Mouse (Mus musculus) forebrain, embryonic 11.5 days (tissue): ENCODE data around the gene Serac1. TPM values are rescaled to one million over a fixed set of nuclear protein-coding genes. Genes with fewer than 3 reads are reported as not detected.

ENCODE experiments used
- ATAC-seq: fragments of 200-750 bp; cut with Nextera tagmentation; replicated peaks from 2 replicates; pipeline ENCODE4 v1.8.0; 2017; ENCODE audit warnings: moderate TSS enrichment; ENCODE audit not compliant: low FRiP score
- DNase-seq: peaks from one replicate; pipeline ENCODE4 v3.0.0-alpha.2; 2017; ENCODE audit warnings: low spot score
- H3K27ac ChIP-seq: fragments of 300-500 bp; sonication (generic); 2 replicates; pipeline ENCODE4 v1.5.1; 2014; ENCODE audit warnings: low read depth, low read length
- H3K27me3 ChIP-seq: fragments of 300-500 bp; sonication (generic); 2 replicates; pipeline ENCODE4 v1.6.1; 2014; ENCODE audit warnings: mild to moderate bottlenecking, low read length, mixed read lengths; ENCODE audit not compliant: control insufficient read depth, insufficient read depth
- H3K36me3 ChIP-seq: fragments of 300-500 bp; sonication (generic); 2 replicates; pipeline ENCODE4 v1.6.1; 2014; ENCODE audit warnings: mild to moderate bottlenecking, low read length, moderate library complexity, mixed read lengths; ENCODE audit not compliant: control insufficient read depth, insufficient read depth
- H3K4me1 ChIP-seq: fragments of 300-500 bp; sonication (generic); replicated peaks from 2 replicates; pipeline ENCODE4 v1.6.1; 2014; ENCODE audit warnings: low read length, mixed read lengths; ENCODE audit not compliant: control insufficient read depth, insufficient read depth
- H3K4me2 ChIP-seq: fragments of 300-500 bp; sonication (generic); 2 replicates; pipeline ENCODE4 v1.6.1; 2014; ENCODE audit warnings: low read depth, mild to moderate bottlenecking, low read length, moderate library complexity, mixed read lengths; ENCODE audit not compliant: severe bottlenecking
- H3K4me3 ChIP-seq: fragments of 300-500 bp; sonication (generic); 2 replicates; pipeline ENCODE4 v1.5.1; 2014; ENCODE audit warnings: low read depth, low read length
- H3K9ac ChIP-seq: fragments of 300-500 bp; sonication (generic); 2 replicates; pipeline ENCODE4 v1.6.1; 2014; ENCODE audit warnings: low read length
- H3K9me3 ChIP-seq: fragments of 300-500 bp; sonication (generic); 2 replicates; pipeline ENCODE4 v1.6.1; 2016; ENCODE audit warnings: low read length, mixed read lengths; ENCODE audit not compliant: control insufficient read depth
- WGBS: fragments of 180-500 bp; shearing (Covaris S2); extraction: QIAGEN DNeasy Blood & Tissue Kit; methylation state at CpG from one replicate; pipeline ENCODE4 v1.1.7; 2014; 5-methylcytosine and 5-hydroxymethylcytosine counted together
- polyA plus RNA-seq: library from polyadenylated mRNA; unstranded; fragments of >200 nt; fragmentation: Nextera tagmentation; extraction: Ambion mirVana; gene quantifications from 2 replicates; pipeline ENCODE4 v1.2.1, GENCODE M21; 2014

Gene Serac1
- polyA plus RNA-seq, 1 experiment from 2014 or later = 10.0 TPM

DNA sequence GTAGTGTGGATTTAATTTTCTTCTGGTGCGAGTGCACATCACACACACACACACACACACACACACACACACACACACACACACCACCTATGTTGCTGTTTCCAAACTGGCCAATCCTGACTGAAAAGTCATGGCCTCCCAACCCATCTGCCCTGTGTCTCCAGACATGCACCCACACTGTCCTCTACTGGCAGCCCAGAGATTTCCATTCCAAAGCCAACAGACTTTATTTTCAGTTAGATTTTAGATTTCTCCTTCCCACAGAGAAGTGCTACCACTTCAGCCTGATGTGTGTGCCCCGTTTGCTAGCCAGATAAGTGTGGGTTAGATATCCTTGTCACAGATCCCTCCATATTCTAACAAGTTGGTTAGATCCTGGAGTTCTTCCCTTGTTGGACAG is 59.8 kb downstream of the Serac1 start:
- Histone ChIP-seq H3K4me2 (no peak overlapping the region), H3K27ac (no peak overlapping the region), H3K4me1 (no peaks in the 10 kb centered on the region), H3K4me3 (no peak overlapping the region), H3K27me3 (no peaks in the 10 kb centered on the region), H3K36me3 (no peaks in the 10 kb centered on the region), H3K9ac (no peak overlapping the region), H3K9me3 (no peaks in the 10 kb centered on the region)
- 76% methylated on average over 2 of the region's 2 CpGs for WGBS
- DNase-seq (no peak), ATAC-seq (no peak)

DNA sequence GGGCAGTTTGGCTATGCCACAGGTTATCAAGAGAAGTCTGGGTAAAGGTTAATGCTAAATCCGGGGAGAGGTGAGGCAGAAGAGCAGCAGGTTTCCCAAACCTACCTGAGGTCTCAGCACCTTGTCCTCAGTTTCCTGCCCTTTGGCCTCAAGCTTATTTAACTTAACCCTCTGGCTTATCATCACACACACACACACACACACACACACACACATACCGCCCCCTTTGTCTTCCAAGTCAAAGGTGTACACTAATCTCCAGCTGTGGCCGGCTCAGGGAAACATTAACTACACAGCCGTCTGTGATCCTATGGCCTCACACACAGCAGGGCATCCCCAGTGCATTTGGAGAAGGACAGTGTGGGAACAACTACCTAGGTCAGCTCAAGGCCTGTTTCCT is 61.2 kb downstream of the Serac1 start:
- H3K4me3 ChIP-seq = no peak overlapping the region
- ATAC-seq = no peak
- no peaks in the 10 kb centered on the region for H3K27me3 ChIP-seq
- DNase-seq = no peak
- H3K9ac ChIP-seq = no peak overlapping the region
- H3K36me3 ChIP-seq = no peaks in the 10 kb centered on the region
- no peaks in the 10 kb centered on the region for H3K9me3 ChIP-seq
- no peak overlapping the region for H3K27ac ChIP-seq
- no peak overlapping the region for H3K4me2 ChIP-seq
- H3K4me1 ChIP-seq = no peaks in the 10 kb centered on the region
- whole genome bisulfite sequencing = 67% methylated on average over 4 of the region's 4 CpGs

DNA sequence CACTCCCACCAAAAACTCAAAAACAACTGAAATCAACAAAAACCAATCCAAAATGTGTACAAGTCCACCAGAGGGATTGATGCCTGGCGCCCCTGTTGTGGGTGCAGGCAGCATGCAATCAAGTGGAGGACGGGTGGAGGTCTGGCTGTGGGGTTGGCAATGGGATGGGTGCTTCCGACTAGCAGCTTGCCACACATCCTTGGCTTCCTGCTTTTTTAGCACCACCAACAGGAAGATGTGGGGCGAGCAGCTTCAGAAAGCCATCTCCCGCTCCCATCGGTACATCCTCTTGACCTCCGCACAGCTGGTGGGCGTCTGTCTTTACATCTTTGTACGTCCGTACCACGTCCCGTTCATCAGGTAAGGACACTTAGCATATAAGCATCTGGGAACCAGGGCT is 62.3 kb downstream of the Serac1 start:
- WGBS = 65% methylated on average over 12 of the region's 12 CpGs

DNA sequence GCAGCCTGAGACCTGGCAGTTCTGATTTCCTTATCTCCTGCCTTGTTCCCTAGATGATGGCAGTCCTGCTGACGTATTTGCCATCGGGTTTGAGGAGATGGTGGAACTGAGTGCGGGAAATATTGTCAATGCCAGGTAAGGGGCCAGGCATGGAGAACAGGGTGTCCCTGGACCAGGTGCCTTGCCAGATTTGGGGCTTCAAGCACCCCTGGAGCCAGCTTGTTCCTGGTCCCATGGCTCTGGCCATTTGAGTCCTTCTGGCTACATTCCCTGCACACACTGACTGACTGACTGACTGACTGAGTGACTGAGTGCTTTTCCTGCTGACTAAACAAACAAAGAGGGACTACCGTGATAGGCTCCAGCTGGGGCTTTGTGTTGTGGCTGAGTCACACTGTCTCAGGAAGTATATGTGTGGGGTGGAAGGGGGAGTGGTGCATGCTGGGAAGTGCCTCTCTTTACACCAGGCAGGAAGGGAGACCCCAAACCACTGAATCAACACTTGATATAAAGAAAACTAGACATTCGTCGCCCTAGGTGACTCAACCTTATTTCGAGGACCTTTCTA is 63.2 kb downstream of the Serac1 start:
- no peaks in the 10 kb centered on the region for H3K27me3 ChIP-seq
- no peak overlapping the region for H3K9ac ChIP-seq

More for the DNA sequence above, 62.3 kb downstream of the Serac1 start:
- no peak overlapping the region for H3K4me3 ChIP-seq
- H3K4me1 ChIP-seq = no peaks in the 10 kb centered on the region
- DNase-seq (no peak), ATAC-seq (no peak)
- no peaks in the 10 kb centered on the region for H3K9me3 ChIP-seq
- H3K27me3 ChIP-seq = no peaks in the 10 kb centered on the region
- no peak overlapping the region for H3K4me2 ChIP-seq
- H3K9ac ChIP-seq = no peak overlapping the region
- no peaks in the 10 kb centered on the region for H3K36me3 ChIP-seq
- H3K27ac ChIP-seq = no peak overlapping the region

DNA sequence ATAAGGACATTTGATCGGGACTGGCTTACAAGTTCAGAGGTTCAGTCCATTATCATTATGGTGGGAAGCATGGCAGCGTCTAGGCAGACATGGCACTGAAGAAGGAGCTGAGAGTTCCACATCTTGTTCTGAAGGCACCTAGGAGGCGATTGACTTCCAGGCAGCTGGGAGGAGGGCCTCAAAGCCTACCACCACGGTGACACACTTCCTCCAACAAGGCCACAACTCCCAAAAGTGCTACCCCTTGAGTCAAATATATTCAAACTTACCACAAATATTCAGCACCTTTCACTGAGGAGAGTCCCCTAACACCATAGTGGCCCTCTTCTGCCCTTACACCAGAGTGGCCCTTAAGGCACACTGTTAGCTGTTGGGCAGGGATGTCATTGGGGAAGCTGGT is 64.6 kb downstream of the Serac1 start:
- no peak overlapping the region for H3K4me3 ChIP-seq
- H3K4me2 ChIP-seq = no peak overlapping the region
- DNase-seq = no peak
- no peak overlapping the region for H3K27ac ChIP-seq
- no peaks in the 10 kb centered on the region for H3K9me3 ChIP-seq
- no peak overlapping the region for H3K9ac ChIP-seq
- no peaks in the 10 kb centered on the region for H3K4me1 ChIP-seq
- ATAC-seq = no peak
- H3K27me3 ChIP-seq = no peaks in the 10 kb centered on the region
- no peaks in the 10 kb centered on the region for H3K36me3 ChIP-seq
- whole genome bisulfite sequencing = 83% methylated on average over 4 of the region's 4 CpGs

More for the DNA sequence above, 63.2 kb downstream of the Serac1 start:
- H3K9me3 ChIP-seq = no peaks in the 10 kb centered on the region
- H3K4me2 ChIP-seq = no peak overlapping the region
- 77% methylated on average over 7 of the region's 7 CpGs for WGBS
- H3K27ac ChIP-seq = no peak overlapping the region
- no peaks in the 10 kb centered on the region for H3K4me1 ChIP-seq
- no peak for DNase-seq
- no peaks in the 10 kb centered on the region for H3K36me3 ChIP-seq
- ATAC-seq = no peak
- no peak overlapping the region for H3K4me3 ChIP-seq

DNA sequence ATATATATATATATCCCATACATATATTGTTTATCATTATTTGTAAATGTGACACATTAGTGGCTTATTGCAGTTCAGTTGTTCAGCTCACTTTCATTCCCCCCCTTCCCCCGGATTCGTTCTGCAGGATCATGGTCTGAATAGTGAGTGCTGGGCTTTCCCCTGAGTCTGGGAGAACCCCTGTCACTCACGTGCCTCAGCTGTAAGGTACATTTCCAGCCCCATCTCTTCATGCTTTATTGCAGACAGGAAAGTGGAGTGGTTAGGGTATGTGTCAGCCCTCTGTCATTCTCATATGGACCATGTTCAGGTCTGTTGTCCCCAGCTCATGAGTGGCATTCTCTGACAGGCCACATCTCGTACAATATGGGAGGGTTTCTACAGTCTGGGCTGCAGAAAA is 66.5 kb downstream of the Serac1 start:
- no peak for ATAC-seq
- no peak overlapping the region for H3K4me2 ChIP-seq
- no peaks in the 10 kb centered on the region for H3K27me3 ChIP-seq
- no peaks in the 10 kb centered on the region for H3K4me1 ChIP-seq
- H3K9ac ChIP-seq = no peak overlapping the region
- H3K27ac ChIP-seq = no peak overlapping the region
- 73% methylated on average over 4 of the region's 4 CpGs for WGBS
- no peak overlapping the region for H3K4me3 ChIP-seq
- no peak for DNase-seq
- no peaks in the 10 kb centered on the region for H3K36me3 ChIP-seq
- H3K9me3 ChIP-seq = no peaks in the 10 kb centered on the region

GRCm38 (mm10) chr17:6009606-6010005 is 69.9 kb downstream of the Serac1 start:
- H3K9ac ChIP-seq = no peak overlapping the region
- WGBS = 83% methylated on average over 4 of the region's 4 CpGs

GRCm38 (mm10) chr17:6008590-6008989 is 71.0 kb downstream of the Serac1 start:
- no peak overlapping the region for H3K4me2 ChIP-seq
- 0 out of 2 replicates have a peak, but pooled peaks cover 2% of the 10 kb centered on the region for H3K4me1 ChIP-seq
- H3K4me3 ChIP-seq = no peak overlapping the region
- DNase-seq (no peak), ATAC-seq (no peak)
- H3K27me3 ChIP-seq = no peaks in the 10 kb centered on the region
- WGBS = 89% methylated on average over 11 of the region's 11 CpGs
- no peaks in the 10 kb centered on the region for H3K36me3 ChIP-seq
- no peaks in the 10 kb centered on the region for H3K9me3 ChIP-seq
- no peak overlapping the region for H3K9ac ChIP-seq
- H3K27ac ChIP-seq = no peak overlapping the region

More at GRCm38 (mm10) chr17:6009606-6010005, 69.9 kb downstream of the Serac1 start:
- Histone ChIP-seq H3K9me3 (no peaks in the 10 kb centered on the region), H3K4me3 (no peak overlapping the region), H3K4me2 (no peak overlapping the region), H3K36me3 (no peaks in the 10 kb centered on the region), H3K27ac (no peak overlapping the region), H3K27me3 (no peaks in the 10 kb centered on the region), H3K4me1 (0 out of 2 replicates have a peak, but pooled peaks cover 2% of the 10 kb centered on the region)
- no peak for DNase-seq
- ATAC-seq = no peak

DNA sequence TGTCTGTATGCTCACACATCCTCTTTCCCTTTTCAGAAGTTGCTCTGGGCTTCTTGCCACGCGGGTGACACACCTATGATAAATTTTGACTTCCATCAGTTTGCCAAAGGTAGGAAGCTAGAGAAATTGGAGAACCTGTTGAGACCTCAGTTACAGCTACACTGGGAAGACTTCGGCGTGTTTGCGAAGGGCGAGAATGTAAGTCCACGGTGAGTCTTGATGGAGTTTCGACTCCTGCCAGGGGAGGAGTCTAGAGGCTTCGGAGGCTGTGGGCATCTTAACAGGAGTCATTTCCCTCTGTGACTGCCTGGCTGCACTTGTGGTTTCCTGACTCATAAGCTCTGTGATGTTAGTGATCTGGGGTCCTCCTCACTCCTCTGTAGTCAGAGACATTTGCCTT is 71.6 kb downstream of the Serac1 start:
- DNase-seq (no peak), ATAC-seq (no peak)
- Histone ChIP-seq H3K4me3 (no peak overlapping the region), H3K27ac (no peak overlapping the region), H3K9me3 (no peaks in the 10 kb centered on the region), H3K9ac (no peak overlapping the region), H3K27me3 (no peaks in the 10 kb centered on the region), H3K4me2 (no peak overlapping the region), H3K4me1 (0 out of 2 replicates have a peak, but pooled peaks cover 2% of the 10 kb centered on the region), H3K36me3 (no peaks in the 10 kb centered on the region)
- 90% methylated on average over 9 of the region's 9 CpGs for WGBS
